Mouse (Mus musculus): ENCODE results near the gene Lmntd2.

Gene Lmntd2

DNA sequence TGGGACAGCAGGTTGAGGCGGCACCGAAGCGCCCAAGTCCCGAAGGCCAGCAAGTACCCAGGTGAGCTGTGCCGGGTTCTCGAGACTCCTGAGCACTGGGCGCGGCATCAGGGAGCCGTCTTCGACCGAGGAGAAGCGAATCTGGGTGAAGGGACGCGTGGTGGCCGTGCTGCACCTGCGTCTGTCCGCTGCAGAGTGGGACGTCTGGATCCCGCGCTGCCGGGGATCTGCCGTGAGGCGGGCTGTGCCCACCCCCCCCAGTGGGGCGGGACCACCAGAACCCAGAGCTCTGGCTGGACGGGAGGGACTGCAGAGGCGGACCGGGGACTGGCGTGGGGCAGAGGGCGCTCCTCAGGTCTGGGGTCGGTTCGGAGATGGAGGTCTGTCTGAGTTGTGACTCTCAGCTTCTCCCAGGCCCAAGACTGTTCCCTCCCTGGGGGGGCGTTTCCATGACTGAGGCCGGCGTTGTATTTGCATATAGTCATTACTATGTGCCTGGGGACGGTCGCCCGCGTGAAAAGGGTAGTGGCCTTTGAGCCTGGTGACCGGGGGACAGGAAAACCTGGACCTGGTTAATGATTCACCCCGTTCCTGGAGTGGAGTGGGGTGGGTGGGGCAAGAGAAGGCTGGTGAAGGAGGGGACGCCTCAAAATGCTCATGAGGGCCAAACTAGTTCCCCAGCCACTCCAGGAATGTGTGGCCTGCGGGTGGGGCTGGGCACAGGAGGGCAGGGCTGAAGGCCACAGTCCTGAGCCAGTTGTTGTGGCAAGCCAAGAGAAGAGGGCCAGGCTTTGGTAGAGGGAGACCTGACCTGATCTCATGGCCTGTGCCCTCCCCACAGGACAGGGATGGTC, 2.2 kb upstream of the Lmntd2 start:
- peak; percentile 70 for DNase-seq (ENCODE audit: low spot score)

DNA sequence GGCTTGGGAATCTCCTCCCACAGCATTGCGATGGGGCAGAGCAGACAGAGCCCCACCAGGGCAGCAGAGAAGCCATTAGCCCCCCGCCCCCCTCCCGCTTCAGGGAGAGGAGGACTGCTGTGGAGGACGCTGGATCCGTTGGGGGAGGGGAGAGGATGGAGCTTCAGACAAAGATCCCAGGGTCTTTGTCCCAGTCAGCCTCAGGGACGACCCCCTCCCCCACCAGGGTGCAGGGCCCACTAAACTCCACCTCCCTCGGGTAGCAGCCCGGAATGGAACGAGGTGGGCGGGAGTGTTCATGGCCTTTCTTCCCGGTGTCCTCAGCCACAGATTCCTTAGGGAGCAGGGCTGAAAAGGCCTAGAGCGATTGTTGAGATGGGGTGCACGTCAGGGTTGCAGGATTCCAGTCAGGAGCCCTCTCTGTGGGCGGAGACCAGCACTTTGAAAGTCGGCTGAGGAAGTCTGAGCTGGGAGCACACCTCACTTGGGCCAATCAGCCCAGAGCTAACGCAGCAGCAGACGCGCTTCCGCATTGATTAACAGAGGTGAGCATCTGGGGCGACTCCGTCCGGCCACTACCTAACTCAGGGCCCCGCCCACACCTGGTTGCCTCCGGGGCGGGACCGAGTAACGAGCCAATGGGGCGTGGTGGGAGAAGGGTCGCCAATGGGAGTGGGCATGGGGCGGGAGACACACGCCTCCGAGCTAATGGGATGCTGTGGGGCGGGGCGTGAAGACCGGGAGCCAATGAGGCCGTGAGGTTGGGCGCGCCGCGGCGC, 1.4 kb upstream of the Lmntd2 start, which contains the start of gene Rassf7:
Gene Rassf7 (plus strand): TSS at position 760 of the 779 bp plus-strand sequence.
- peak; percentile 94 for DNase-seq (ENCODE audit: low spot score)

GRCm38 (mm10) chr7:141214310-141214709, 430 bp upstream of the Lmntd2 start:
- DNase-seq (ENCODE audit: low spot score), result no peak

- DNase-seq (ENCODE audit: low spot score), result no peak
Measured at GRCm38 (mm10) chr7:141213133-141213532, 747 bp downstream of the Lmntd2 start.

- no peak for DNase-seq (ENCODE audit: low spot score)
Measured at GRCm38 (mm10) chr7:141210606-141211131, 3.2 kb downstream of the Lmntd2 start.

DNA sequence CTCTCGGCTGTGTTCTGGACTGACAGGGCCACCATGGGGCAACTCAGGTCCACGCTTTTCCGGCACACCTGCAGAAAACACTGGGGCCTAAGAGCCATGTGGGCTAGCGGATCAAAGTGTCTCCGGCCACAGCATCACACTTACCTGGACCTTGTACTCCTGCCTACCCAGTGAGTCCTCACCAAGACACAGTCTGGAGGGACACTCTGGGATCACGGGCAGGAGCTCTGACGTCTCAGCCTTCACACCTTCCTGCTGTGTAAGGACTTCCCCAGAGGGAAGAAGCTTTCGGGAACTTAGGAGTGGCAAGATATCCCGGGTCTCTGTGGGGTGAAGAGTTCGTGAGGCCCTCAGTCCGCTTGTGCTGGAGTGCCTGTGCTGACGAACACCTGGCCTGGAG, 3.7 kb downstream of the Lmntd2 start:
- no peak for DNase-seq (ENCODE audit: low spot score)

DNA sequence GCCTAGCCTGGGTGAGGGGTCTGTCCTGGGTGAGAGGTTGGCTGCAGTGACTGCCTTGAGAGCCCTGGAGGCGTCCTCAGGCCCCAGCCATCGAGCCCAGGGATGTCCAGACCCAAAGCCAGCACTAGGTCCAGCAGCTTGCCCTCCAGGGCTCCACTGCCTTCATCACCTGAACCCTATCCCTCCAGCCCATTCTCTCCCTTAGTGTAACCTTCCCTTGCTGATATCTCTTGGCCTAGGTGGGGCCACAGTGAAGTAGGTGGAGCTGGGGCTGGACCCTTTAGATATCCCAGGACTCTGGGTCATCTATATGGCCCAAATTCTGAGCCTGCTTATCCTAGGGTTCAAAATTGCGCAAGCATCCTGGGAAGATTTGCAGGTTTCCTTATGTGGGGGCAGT, 4.4 kb downstream of the Lmntd2 start:
- no peak for DNase-seq (ENCODE audit: low spot score)

DNA sequence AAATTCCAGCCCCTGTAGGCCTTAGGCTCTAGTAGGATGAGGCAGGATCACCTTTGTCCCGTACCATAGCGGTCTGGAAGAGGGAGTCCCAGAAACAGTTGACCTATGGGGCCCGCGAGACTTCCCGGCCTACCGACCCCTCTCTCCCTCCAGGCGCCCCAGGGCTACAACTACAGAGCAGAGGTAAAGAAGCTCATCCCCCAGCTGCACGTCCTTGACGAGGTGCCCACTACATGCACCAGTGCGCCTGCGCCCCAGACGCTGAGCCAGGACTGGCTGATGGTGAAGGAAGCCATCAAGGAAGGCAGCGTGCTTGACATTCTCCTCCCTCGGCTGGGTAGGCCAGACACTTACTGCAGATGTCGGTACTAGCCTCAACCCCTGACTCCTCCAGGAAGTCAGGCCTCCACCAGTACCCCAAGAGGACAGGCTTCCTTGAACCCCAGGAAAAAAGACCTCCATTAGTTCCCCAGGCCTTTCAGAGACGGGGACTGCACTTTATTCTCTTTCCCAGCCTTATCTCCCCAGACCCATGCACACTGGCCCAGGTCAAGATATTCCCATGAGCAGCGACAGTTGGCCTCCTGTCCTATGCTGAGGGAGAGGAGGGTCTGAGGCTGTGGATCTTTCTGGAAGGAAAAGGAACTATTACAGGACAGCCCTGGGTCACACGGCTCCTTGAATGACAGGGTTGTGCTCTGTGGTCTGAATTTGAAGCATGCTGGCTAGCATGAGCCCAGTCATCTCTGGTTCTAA, 7.5 kb downstream of the Lmntd2 start:
- no peak for DNase-seq (ENCODE audit: low spot score)

GRCm38 (mm10) chr7:141205504-141205903, 8.4 kb downstream of the Lmntd2 start:
- no peak for DNase-seq (ENCODE audit: low spot score)

DNA sequence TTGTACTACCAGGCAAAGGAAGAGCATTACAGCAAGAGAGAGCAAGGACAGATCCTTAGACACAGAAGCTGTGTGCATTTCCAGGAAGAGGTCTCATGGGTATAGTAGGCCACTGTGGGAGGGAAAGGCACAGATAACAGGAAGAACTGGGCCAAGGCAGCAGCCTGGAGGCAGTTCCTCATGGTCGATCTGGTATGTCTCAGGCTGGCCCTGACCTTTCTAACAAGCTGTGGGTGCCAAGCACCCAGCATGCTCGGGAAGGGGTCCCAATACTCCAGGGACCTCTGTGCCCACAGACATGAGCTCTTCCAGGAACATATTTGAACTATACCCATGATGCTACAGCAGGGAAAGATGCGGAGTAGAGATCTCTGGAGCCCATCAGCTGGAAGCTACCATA, 9.3 kb downstream of the Lmntd2 start:
- DNase-seq (ENCODE audit: low spot score), result no peak

GRCm38 (mm10) chr7:141198121-141198520, 15.8 kb downstream of the Lmntd2 start:
- DNase-seq (ENCODE audit: low spot score), result no peak

DNA sequence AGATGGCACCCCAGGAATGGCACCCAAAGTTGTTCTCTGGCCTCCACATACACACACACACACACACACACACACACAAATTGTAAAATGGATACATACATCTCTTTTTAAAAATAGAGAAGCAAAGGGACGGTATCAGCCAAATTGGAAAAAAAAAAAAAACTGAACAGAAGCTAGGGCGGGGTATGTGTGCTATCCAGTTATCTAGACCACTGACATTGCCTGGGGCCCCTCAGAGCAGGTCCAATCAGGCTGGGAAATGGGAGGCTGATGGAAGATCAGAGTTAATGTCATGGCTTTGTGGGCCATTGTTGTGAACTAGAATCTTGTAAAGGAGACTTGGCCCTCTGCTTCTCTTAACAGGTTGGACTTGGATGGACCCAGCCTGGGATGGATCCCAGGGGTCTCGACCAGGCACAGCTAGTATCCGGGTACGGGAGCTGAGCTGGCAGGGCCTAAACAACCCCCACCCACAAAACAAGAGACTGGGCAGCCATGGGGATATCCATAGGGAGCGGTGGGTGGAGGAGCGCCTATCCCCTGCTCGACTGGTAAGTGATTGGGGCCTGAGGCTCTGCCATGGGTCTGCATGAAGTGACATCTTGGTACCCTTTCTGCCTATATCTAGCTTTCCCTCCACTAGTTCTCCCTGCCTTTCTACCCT, 17.1 kb downstream of the Lmntd2 start:
- no peak for DNase-seq (ENCODE audit: low spot score)

GRCm38 (mm10) chr7:141195754-141196153, 18.1 kb downstream of the Lmntd2 start:
- DNase-seq (ENCODE audit: low spot score), result no peak

DNA sequence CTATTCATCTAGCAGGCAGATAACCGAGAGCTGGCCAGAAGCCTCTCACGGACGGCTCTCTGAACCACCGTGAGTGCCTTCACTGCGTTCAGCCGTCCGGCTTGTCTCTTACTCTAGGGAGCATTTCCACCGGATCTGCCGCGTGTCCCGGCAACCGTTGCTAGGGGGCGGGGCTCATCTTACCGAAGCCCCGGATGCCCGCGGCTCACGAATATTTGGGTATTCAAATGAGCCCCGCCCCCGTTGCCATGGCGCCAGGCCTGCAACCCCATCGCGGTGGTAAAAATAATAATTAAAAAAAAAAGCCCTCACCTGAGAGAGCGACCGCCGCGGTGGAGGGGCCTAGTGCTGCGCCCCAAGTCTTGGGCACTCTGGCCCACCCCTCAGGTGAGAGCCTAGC, 19.1 kb downstream of the Lmntd2 start:
- DNase-seq (ENCODE audit: low spot score), result peak; percentile 91

GRCm38 (mm10) chr7:141194409-141194808, 19.5 kb downstream of the Lmntd2 start:
- DNase-seq (ENCODE audit: low spot score), result no peak

DNA sequence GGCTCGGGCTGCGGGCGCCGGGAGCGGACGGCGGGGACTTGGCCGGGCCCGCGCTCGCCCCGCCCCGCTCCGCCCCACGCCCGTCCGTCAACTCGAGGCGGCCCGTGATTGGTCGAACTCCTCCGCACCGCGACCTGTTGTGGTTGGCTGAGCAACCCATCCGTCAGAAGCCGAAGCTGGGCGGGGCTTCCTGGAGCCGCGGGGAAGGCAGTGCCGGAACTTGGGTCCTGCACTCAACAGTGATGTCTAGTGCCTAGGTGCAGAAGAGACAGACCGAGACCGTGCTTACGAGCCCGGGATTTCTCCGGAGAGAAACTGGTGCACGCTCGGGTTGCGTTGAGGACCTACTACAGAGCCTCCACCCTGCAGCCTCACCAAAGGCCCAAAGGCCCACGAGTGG, 19.9 kb downstream of the Lmntd2 start, which contains the start of the genes Hras and Lrrc56:
Gene Hras (minus strand): TSS at position 58 of the 400 bp plus-strand sequence.
Gene Lrrc56 (plus strand): TSS at position 210 of the 400 bp plus-strand sequence.
- DNase-seq (ENCODE audit: low spot score), result peak; percentile 98

DNA sequence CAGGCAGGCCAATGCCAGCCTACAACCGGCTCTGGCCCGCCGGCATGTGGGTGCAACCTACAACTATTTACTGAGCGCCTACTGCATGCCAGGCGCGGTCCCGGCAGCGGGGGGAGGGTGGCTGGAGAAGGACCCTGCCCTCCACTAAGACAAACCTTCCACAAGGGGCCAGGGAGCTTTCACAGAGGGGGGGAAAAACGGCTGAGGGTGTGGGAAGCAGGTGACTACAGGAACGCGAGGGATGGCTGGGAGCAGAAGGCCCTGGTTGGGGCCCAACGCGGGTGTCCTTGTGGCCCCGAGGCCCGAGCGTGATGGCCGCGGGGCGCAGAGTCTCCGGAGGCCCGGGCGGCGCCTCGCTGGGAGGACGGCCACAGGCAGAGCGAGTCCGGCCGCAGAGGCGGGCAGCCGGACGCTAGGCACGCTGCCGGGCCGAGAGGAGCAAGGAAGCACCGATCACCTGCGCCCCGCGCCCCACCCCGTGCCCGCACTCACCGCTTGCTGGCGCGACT, 20.5 kb downstream of the Lmntd2 start:
- peak; percentile 66 for DNase-seq (ENCODE audit: low spot score)

DNA sequence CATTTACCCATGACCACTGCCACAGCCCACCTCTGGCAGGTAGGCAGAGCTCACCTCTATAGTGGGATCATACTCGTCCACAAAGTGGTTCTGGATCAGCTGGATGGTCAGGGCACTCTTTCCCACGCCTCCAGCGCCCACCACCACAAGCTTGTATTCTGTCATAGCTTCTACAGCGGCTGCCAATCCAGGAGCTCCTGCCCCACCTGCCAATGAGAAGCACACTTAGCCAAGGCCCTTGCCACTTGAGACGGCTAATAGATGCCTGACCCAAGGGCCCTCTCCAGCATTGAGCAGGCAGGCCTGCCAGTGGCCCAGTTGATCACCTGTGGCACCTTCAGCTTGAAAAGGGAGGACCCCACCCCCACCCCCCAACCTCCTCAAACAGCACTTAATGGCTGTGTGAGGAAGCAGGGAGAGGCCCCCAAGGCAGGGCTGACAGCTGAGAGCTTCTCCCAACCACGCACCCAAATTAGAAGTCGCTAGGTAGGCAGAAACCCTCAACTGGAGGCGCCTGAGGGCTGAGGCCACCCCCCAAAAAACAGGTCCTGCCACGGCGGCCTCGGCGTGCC, 21.0 kb downstream of the Lmntd2 start:
- DNase-seq (ENCODE audit: low spot score), result no peak

- no peak for DNase-seq (ENCODE audit: low spot score)
Measured at GRCm38 (mm10) chr7:141191796-141192685, 21.8 kb downstream of the Lmntd2 start.

GRCm38 (mm10) chr7:141191036-141191435, 22.8 kb downstream of the Lmntd2 start:
- no peak for DNase-seq (ENCODE audit: low spot score)
